Mouse (Mus musculus) B cell, adult 2 months (primary cell): ENCODE measurements at regions not wholly inside any gene's neighbourhood (a gene's known extent, or its start where the extent isn't known, plus 50 kb on each side); places are given as distances from the start of the nearest gene placed in this dataset.

ENCODE experiments used
- DNase-seq, 2 experiments: peaks; one replicate each; pipeline ENCODE4 v3.0.0; 2022

DNA sequence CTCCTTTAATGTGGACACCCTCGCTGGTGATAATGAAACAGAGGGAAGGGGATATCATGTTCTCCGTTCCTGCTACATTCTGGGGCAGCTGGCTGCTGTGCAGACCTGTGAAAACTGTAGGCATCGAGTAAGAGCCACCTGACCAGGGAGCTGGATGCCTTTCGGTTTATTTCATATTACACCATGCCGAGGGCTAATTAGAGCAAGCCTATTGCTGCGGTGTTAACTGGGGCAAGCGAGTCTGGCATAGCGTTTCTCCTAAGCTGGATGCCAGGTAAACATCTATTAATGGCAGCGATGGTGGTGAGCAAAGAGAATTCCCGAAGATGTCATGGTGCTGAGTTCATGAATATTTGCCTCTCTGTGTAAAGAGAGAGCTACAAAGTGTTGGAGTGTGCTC is 215.8 kb upstream of the Auts2 start:
- no peak for DNase-seq

DNA sequence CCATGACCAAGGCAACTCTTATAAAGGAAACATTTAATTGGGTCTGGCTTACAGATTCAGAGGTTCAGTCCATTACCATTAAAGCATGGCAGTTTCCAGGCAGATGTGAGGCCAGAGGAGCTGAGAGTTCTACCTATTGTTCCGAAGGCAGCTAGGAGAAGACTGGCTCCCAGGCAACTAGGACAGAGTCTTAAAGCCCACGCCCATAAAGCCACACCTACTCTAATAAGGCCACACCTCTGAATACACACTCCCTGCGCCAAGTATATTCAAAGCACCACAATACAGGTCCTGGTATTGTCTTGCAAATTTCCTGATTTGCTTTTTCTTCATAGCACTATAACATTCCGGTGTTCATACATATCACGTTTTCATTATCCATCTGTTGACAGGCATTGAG is 194.8 kb upstream of the Auts2 start:
- DNase-seq: no peak

GRCm38 (mm10) chr5:132728689-132729189 is 185.6 kb upstream of the Auts2 start:
- DNase-seq: no peak

DNA sequence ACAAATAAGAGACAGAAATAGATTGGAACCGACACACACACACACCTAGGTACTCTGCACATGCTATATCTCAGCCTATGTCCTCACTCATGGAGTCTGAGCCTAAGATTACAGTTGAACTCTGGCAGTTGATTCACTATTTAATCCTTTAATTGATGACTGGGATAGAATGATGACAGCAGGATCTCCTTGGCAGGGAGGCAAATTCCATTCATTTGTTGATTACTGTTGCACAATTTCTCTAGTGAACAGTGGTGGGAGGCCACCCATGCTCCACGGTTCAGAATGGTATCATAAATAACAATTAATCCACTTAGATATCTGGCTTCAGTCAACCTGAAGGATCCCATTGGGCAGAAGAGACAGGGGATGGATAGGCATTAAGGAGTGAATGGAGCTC is 181.3 kb upstream of the Auts2 start:
- no peak for DNase-seq

DNA sequence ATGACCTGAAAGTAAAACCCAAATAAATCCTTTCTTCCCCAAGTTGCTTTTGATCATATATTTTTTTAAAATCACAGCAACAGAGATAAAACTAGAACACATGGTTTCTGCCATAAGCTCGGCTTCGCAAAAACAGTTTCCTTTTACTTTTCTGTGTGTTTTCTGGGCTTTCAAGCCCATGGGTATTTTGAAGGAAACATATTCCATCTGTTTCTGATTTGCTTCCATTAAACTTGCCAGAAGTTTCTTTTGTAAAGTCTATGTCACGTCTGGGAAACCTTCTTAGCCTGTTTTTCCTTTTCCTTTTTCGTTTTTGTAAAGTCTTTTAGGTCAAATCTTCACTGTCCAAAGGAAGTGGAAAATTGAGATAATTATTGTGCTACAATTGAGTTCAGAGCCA is 167.2 kb upstream of the Auts2 start:
- no peak for DNase-seq

- no peak for DNase-seq
Observed at GRCm38 (mm10) chr5:132707531-132707930, 164.4 kb upstream of the Auts2 start.

DNA sequence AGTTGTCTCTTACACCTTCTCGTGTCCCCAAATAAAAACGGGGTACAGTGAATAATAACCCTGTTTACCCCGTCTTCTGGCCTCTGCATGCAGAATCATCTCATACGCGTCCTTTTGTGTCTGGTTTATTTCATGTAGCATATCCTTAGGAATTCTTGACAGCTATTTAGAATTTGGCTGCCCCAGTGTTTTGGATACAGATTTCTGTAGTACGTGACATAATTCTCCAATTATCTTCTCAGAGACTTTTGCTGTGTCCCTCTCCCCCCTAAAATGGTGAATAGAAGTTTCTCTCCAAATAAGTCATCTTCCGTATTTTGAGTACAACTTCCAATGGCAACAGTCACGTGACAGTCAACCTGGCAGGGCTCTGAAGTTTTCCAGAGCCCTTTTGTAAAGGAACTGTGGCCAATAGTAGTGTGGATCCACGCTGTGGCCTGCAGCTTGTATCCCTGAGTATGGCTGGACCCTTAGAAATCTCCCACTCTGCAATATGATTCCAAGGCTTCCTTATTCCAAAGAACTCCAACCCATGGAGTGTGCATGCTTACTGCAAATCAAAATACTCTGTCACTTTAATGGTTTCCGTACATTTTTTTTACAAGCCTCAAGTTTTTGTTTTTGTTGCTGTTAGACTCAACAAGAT is 160.4 kb upstream of the Auts2 start:
- DNase-seq: no peak

DNA sequence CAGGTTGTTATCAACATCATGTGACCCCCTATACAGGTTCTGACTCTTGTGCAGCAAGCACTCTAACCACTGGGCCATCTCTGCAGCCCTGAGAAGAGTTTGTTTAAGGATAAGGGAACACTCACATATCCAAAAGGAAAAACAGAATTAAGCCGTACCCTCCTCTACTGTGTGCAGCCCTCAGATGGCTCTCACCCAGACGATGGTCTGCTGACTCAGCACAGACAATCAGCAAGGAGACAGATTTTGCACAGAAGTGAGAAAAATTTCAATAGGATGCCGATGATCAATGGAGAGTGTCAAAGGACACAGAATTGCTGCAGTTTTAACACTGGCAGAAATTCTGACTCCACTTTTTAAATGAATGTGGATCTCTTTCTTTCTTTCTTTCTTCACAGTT is 159.4 kb upstream of the Auts2 start:
- no peak for DNase-seq

GRCm38 (mm10) chr5:132690784-132691183 is 147.6 kb upstream of the Auts2 start:
- DNase-seq: no peak

GRCm38 (mm10) chr5:132675261-132675660 is 132.1 kb upstream of the Auts2 start:
- no peak for DNase-seq

DNA sequence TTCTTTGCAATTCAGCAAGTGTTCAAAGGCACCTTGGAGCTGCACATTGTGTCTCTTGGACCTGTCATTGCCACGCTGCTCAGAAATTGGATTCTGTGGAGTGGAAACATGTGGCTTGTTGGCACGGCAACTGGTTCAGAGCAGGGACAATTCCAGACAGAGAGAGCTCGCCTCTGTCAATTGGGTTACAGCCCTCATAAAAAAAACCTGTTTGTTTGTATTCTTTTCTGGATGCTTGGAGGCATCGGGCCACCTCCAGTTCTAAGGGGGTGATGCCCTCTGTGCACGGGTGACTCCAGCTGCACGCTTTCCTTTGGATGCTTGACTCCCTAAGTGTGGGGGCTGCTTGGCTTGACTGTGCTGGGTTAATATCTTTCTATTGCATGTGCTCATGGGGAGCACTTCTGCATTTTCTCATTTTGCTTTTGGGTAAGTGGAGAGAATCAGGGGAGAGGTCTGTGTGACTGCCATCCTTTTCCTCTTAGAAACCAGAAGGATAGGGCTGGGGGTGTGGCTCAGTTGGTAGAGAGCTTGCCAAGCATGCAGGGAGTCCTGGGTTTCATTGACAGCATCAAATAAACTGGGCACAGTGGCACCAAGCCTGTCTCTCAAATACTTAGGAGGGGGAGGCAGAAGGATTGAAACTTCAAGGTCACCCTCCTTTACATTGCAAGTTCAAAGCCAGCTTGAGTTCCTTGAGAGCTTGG is 130.6 kb upstream of the Auts2 start:
- DNase-seq: no peak

GRCm38 (mm10) chr5:132671496-132671895 is 128.4 kb upstream of the Auts2 start:
- no peak for DNase-seq

- DNase-seq: no peak
Observed at GRCm38 (mm10) chr5:132667316-132667715, 124.2 kb upstream of the Auts2 start.

DNA sequence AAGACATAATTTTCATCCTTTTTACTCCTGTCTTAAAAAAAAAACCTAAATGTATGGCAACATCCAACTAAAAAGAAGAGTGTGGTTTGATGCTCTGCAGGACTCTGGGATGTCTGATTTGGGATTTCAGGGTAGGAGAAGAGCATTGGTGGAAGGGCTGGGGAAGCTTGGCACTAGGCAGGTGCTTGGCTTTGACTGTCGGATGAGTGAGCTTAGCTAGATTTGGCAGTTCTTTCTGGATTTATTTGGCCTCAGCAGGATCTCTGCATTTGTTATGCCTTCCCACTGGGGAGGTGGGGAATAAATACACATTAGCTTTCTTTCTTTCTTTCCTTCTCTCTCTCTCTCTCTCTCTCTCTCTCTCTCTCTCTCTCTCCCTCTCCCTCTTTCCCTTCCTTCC is 118.1 kb upstream of the Auts2 start:
- no peak for DNase-seq

- no peak for DNase-seq
Observed at GRCm38 (mm10) chr5:132660036-132660435, 116.9 kb upstream of the Auts2 start.

DNA sequence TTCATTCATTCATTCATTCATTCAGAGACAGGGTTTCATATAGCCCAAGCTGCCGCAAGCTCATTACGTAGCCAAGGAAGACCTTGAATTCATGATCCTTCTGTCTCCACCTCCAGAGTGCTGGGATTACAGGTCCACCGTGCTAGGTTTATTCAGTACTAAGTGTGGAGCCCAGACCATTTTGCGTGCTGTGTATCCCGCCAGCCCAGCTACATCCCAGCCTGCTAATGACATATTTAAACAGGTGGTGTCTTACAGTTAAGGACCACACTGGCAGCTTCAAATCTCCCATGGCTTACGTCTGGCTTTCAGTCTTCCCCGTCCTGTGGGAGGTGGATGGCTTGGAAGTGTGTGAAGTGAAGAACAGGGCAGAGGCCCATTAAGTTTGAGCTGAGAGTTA is 111.2 kb upstream of the Auts2 start:
- no peak for DNase-seq

GRCm38 (mm10) chr5:132653694-132654300 is 110.7 kb upstream of the Auts2 start:
- DNase-seq: no peak

- DNase-seq: no peak
Observed at GRCm38 (mm10) chr5:132652201-132652600, 109.1 kb upstream of the Auts2 start.

- DNase-seq: no peak
Observed at GRCm38 (mm10) chr5:132649771-132650170, 106.6 kb upstream of the Auts2 start.

GRCm38 (mm10) chr5:132648751-132649150 is 105.6 kb upstream of the Auts2 start:
- no peak for DNase-seq

DNA sequence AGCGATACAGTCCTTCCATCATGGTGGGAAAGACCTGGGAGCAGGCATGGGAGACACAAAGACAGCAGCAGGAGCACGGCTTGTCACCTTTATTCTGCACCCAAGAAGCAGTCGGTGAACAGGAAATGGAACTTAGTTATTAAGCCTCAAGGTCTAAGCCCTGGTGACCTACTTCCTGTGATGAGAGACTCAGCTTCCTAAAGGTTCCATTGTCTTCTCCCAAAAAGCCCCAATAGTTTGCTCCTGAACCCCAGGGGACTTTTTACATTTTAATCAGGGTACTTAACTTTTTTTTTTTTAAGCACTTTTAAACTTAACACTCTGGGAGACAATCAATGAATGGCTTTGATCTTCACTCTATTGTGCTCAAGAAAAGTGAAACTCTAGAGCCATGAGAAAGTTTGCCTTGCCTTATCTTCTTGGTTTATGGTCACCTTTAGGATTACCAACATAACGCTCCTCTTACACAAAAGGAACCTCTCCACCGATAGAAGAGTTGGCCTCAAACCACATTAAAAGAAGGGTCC is 101.6 kb upstream of the Auts2 start:
- no peak for DNase-seq

DNA sequence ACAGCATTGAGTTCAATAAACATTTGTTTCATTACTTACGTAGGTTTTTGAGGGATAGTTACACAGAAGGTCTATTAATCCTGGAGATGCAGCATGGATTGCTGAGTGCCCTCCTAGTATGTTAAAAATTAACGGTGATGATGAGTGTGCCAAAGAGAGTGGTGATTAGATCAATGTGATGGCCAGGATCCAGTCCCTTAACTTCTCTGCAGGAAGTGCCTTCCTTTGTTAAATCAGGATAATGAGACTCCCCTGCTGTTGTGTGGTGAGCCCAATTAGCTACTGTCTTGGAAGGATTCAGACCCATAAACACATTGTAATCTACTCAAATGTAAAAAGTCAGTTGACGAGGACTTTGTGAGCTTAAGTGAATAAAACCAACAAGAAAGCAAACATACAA is 100.1 kb upstream of the Auts2 start:
- DNase-seq: no peak

GRCm38 (mm10) chr5:132633198-132633884 is 90.2 kb upstream of the Auts2 start:
- DNase-seq: no peak
